Mouse (Mus musculus): ENCODE results near the gene Mecom.

Gene Mecom

DNA sequence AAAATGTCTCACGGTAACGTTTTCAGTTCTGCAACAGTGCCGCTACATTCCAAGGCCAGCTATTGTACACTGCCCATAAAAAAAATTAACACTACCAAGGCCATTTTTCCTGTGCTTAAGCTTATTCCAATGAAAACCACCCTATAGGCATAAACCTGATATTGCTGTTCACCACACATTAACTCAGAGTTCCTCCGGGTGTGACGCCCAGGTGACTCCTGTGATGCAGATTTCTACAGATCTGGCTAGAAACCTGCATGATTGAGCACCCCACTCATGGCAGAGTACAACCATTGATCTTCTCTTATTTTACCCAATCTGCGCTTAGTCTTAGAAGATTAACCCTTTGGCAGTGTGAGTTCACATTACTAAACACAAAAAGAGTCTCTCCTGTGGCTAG lies 409.2 kb downstream of the Mecom start:
- DNase-seq, result no peak

DNA sequence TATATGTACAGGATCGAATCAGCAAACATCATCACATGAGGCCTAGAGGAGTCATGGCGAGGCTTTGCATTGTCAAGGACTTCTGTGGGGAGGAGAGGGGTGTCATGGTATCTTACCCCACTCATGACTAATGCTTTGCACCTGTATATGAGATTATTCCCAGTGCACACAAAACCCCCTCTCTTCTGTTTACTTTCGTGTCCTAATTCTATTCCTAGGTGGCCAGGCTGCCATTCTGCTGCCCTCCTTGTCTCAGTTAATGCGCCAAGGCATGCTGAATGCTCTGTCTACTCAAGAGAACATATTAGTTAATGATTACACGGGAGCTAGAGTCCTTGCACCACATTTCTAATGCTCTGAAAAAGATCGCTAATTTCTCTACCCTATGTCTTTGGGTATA lies 412.0 kb downstream of the Mecom start:
- no peak for DNase-seq

DNA sequence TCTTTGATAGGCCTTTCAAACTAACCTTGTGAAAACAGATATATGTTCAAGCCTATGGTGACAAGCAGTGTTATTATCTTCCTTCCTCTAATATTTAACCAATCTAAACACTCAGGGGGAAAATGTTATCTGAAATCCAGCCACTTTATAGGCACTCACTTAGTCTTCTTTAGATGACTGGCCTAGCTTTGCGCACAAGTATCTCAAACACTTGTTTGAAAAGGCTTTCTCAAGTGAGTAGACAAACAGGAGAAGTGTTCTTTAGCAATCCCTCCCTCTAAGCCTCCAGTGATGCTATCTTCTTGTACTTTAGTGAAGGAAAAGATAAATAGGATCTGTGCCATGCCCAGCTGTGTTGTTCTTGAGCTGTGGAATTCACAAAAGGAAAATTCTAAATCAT lies 412.7 kb downstream of the Mecom start:
- no peak for DNase-seq

DNA sequence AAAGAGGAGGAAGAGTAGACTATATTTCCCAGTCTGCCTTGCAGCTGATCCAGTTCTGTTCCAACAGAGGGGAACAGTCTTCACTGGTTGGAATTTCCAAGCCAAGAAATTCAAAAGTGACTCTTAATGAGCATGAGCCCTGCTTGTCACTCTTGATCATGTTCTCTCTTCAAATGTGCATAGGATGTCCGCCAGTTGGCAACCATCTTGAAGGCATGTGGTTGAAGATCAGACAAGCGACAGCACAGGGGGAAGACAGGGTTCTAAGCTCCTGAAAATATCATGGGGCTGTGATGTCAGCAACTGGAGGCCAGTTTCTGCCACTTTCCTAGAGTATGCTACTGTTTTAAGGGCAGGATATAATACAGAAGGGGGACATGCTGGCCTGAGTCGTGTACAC lies 414.8 kb downstream of the Mecom start:
- no peak for DNase-seq

DNA sequence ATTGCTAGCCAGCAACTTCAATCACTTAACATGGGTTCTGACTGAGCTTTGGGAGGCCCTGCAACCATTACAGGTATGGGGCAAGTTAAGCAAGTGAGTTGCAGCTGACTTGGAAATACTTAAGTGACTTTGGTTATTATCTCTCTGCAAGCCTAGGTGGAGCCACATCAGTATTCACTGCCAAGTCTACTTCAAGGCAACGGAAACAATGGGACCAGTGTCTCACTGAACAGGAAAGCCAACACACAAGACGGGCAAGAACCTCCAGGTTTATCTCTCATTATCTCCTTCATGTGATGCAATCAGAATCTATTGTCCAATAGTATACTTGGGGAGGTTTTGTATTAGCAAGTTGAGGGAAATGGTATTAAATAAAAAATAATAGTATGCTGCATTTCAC lies 415.4 kb downstream of the Mecom start:
- no peak for DNase-seq

GRCm38 (mm10) chr3:30130495-30130894 lies 417.3 kb downstream of the Mecom start:
- DNase-seq, result no peak

GRCm38 (mm10) chr3:30122618-30123017 lies 425.2 kb downstream of the Mecom start:
- no peak for DNase-seq

DNA sequence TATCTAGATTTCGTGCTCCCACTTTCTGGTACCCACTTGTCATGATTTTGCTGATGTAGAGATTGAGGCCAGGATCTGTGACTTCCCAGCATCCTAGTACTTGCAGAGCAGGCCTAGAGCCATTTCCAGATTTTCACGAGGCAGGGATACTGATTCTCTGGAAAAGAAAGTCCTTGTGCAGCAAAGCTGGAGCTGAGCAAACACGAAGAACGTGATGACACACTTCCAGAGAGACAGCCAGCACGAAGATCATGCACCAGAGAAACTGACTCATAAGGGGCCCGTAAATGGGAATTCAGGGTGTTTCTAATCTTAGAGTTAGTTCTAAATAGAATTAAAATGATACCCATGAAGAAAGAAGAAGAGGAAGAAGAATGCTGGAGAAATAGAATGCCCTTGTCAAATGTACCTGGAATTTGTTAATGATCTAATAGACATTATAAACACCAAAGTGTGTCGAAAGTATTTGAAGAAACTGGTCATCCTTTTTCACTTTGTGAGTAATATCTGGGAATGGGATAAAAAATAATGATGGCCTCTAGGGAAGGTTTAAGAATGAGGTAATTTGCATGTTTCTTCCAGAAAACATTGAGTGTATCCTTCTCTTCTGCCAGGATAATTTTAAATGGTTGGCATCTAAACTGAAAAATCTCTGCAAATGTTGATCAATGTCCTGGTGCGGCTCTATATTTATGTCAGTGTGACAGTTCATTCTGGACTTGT lies 426.9 kb downstream of the Mecom start:
- no peak for DNase-seq

- DNase-seq, result no peak
These were observed 429.1 kb downstream of the Mecom start for GRCm38 (mm10) chr3:30118594-30119297.

- DNase-seq, result no peak
These were observed 434.5 kb downstream of the Mecom start for GRCm38 (mm10) chr3:30113249-30113770.

- DNase-seq, result peak; percentile 45
These were observed 439.7 kb downstream of the Mecom start for GRCm38 (mm10) chr3:30107945-30108670.

- DNase-seq, result peak; percentile 44
These were observed 441.3 kb downstream of the Mecom start for GRCm38 (mm10) chr3:30106481-30106880.

DNA sequence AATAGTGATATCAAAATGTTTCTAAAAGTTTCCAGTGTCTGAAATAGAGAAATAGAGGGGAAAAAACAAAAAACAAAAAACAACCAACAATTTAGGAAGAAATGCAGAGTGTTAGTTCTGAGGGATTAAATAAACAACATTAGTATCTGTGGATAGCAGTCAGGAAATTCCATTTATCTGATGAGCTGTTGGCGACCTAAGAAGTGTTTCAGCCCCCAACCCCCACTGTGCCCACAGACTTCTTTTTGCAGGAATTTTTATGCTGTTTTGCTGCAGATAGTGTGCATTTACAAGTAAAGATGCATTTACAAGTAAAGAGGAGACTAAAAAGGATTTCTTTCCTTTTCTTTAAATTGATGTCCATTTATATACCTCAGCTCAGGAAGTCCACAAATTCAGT lies 441.9 kb downstream of the Mecom start:
- no peak for DNase-seq

GRCm38 (mm10) chr3:30105194-30105823 lies 442.5 kb downstream of the Mecom start:
- DNase-seq, result peak; percentile 74

- no peak for DNase-seq
These were observed 443.2 kb downstream of the Mecom start for GRCm38 (mm10) chr3:30104515-30105098.

- DNase-seq, result no peak
These were observed 446.7 kb downstream of the Mecom start for GRCm38 (mm10) chr3:30101146-30101545.

DNA sequence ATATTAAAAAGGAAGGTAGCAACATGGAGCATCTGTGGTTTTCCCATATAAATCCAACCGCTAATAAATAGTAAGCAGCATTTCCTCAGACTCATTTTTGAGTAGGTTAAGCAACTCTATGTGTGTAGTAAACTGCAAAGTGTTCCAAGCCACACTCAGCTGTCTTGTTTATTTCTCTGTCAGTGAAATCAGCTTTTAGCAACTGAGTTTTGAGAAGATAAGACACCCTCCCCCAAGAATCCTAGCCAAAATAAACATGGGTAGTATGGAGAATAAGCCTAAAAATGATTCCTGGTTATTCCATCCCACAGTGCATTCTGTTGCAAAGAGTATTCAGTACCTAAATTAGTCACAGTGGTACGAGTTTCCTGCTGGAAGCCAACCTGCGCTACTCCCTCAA lies 450.1 kb downstream of the Mecom start:
- no peak for DNase-seq

DNA sequence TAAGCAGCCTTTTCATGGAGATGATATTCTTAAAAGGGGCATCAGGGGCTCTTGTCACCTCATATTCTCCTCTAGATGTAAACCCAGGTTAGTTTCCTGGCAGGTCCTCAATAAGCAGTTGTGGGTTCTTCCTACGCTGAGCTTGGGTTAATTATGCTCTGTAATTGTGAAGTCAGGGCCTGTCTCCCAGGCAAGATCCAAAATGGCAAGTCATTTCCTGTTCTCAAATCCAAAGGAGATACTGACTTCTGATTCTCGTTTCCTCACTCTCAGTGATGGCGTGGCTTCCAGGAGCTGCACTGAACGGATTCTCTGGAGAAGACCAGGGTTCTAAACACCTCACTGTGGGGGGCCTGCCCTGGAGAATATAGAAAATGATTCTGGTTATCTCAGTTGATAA lies 450.7 kb downstream of the Mecom start:
- no peak for DNase-seq

GRCm38 (mm10) chr3:30093005-30093404 lies 454.8 kb downstream of the Mecom start:
- no peak for DNase-seq

DNA sequence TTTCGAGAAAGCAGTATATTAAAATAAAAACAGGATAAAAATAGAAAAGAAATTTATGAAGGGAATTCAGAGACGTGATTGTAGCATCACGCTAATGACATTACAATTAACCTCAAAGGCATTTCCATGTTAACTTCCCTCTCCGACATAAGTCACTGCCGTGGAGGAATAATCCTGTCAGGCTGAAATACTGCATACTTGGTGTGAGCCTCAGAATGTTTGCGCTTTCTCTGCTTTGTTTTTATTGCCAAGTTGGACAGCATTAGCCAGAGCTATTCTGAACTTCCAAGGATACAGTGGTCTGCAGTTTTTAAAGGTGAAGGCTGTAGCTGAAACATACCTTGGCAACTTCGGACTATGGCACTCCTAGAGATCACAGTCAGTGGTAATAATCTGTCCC lies 455.3 kb downstream of the Mecom start:
- DNase-seq, result no peak

DNA sequence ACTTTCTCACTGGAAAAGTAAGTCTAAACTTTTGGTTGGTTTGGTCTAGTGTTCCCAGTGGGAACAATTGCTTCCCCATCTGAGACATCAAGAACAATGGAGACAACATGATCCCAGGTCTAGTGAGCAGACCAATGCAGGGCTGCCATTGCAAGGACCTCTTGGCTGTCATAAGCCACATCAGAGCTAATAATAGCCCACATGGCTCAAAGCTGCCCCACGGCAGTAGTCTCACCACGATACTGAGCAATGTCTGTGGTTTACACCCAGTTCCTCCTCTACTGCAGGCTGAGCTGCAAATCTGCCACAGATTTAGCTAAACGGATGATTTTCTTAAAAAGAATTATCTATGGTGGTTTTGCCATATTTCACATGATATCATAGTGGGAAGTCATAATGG lies 455.9 kb downstream of the Mecom start:
- no peak for DNase-seq

GRCm38 (mm10) chr3:30091401-30091800 lies 456.4 kb downstream of the Mecom start:
- DNase-seq, result no peak

DNA sequence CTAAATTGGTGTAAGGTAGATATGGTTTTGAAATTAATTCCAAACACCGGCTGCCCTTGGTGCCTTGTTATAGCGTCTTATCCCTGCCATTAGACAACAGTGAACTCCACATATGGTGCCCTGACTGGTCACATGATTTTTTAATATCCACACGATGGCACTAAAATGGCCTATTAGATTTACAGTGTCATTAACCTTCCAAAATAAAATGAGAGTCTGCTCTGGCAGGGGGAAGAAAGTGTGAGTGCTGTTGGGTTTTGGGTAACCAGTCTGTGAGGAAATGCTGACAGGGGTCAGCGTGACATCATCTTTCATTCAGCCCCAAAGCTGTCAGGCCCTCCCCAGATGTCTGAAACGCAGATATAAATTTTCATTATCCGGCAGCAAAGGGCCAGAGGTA lies 461.7 kb downstream of the Mecom start:
- peak; percentile 44 for DNase-seq

Measured in embryo, embryonic 11 days (tissue).